Mouse (Mus musculus) stomach, embryonic 14.5 days (tissue): Measurements from ENCODE around the gene Lrrk1. TPM values are rescaled to one million over a fixed set of nuclear protein-coding genes. Genes with fewer than 3 reads are reported as not detected.

Experiments
- ATAC-seq: fragments of 200-750 bp; cut with Nextera tagmentation; 2 replicates; pipeline ENCODE4 v1.8.0; 2017; ENCODE audit warnings: low read depth, moderate TSS enrichment; ENCODE audit not compliant: insufficient number of reproducible peaks, insufficient read depth, low FRiP score
- H3K27ac ChIP-seq: fragments of 300-500 bp; sonication (generic); 2 replicates; pipeline ENCODE4 v1.5.1; 2014; ENCODE audit warnings: mild to moderate bottlenecking, low read length, moderate library complexity, mixed read lengths
- H3K27me3 ChIP-seq: fragments of 300-500 bp; sonication (generic); 2 replicates; pipeline ENCODE4 v1.6.1; 2014; ENCODE audit warnings: low read length, control low read depth, mixed read lengths; ENCODE audit not compliant: control insufficient read depth, insufficient read depth
- H3K36me3 ChIP-seq: fragments of 300-500 bp; sonication (generic); 2 replicates; pipeline ENCODE4 v1.6.1; 2014; ENCODE audit warnings: mild to moderate bottlenecking, control low read depth, low read length, moderate library complexity, mixed read lengths; ENCODE audit not compliant: control insufficient read depth, insufficient read depth
- H3K4me1 ChIP-seq: fragments of 300-500 bp; sonication (generic); 2 replicates; pipeline ENCODE4 v1.6.1; 2014; ENCODE audit warnings: low read length, control low read depth, mixed read lengths; ENCODE audit not compliant: control insufficient read depth, insufficient read depth
- H3K4me2 ChIP-seq: fragments of 300-500 bp; sonication (generic); replicated peaks from 2 replicates; pipeline ENCODE4 v1.6.1; 2014; ENCODE audit warnings: low read depth, low read length, control low read depth
- H3K4me3 ChIP-seq: fragments of 300-500 bp; sonication (generic); 2 replicates; pipeline ENCODE4 v1.5.1; 2014; ENCODE audit warnings: low read depth, low read length, control low read depth
- H3K9ac ChIP-seq: fragments of 300-500 bp; sonication (generic); replicated peaks from 2 replicates; pipeline ENCODE4 v1.6.1; 2014; ENCODE audit warnings: low read depth, mild to moderate bottlenecking, control low read depth, low read length, moderate library complexity, mixed read lengths
- H3K9me3 ChIP-seq: fragments of 300-500 bp; sonication (generic); 2 replicates; pipeline ENCODE4 v1.6.1; 2016; ENCODE audit warnings: low read depth, low read length, control low read depth; ENCODE audit not compliant: control insufficient read depth
- WGBS: fragments of 180-500 bp; shearing (Covaris S2); extraction: QIAGEN DNeasy Blood & Tissue Kit; methylation state at CpG from one replicate; pipeline ENCODE4 v1.1.7; 2014; 5-methylcytosine and 5-hydroxymethylcytosine counted together
- polyA plus RNA-seq: library from polyadenylated mRNA; unstranded; fragments of >200 nt; fragmentation: Nextera tagmentation; extraction: Ambion mirVana; gene quantifications from 2 replicates; pipeline ENCODE4 v1.2.1, GENCODE M21; 2014

Lrrk1 gene
- polyA plus RNA-seq, result 17.5 and 17.9 TPM in 2 replicates

DNA sequence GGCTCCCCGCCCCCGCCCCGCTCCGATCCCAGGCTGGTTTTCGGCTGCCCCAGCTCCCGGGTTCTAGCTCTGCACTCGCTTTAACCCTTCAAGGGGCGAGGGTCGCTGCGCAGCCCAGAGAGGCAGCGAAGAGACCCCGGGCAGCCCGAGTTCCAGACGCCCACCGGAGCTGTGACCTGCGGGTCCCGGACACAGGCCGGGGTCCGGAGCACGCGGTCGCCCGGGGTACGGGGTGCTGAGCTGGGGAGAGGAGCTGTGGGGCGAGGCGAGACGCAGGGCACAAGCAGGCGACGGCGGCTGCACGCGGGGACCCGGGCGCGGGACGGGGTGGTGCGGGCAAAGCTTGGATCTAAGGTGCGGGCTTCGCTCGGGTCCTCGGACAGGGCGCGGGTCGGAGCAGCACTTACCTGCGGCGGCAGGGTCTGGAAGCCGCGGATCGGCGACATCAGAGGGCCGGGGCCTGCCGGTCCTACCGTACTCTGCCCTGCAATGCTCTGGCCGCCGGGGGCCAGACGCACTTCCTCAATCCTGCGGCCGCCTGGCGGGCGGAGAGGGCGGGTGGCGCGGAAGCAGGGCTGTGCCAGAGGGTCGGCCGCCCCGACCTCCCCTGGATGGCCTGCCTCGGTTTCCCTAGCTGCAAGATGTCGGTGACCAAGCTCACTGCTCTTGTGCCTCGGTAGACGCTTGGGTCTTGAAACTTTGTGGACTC lies at the start of gene Lrrk1:
Gene Lrrk1, minus strand, starts transcription at position 538 of the 709 bp plus-strand sequence.
- Histone ChIP-seq H3K9ac (peak within 1 kb of the TSS; percentile 68), H3K4me3 (peak within 1 kb of the TSS; percentile 65), H3K4me2 (peak within 1 kb of the TSS; percentile 95), H3K36me3 (no peaks in the 10 kb centered on the region), H3K9me3 (no peaks in the 10 kb centered on the region), H3K27me3 (no peaks in the 10 kb centered on the region), H3K4me1 (peaks cover 6% of the 10 kb centered on the region; the same call in 1 of the 2 replicates), H3K27ac (peak within 1 kb of the TSS; percentile 52; the same call in 1 of the 2 replicates)
- peak; percentile 85 for ATAC-seq
- WGBS, result under 1% methylated on average over 69 of the region's 70 CpGs

GRCm38 (mm10) chr7:66434453-66434935 lies 46.3 kb upstream of the Lrrk1 start:
- ATAC-seq, result no peak
- Histone ChIP-seq H3K27me3 (no peaks in the 10 kb centered on the region), H3K4me3 (no peak overlapping the region), H3K4me2 (no peak overlapping the region), H3K36me3 (no peaks in the 10 kb centered on the region), H3K4me1 (0 out of 2 replicates have a peak, but pooled peaks cover 2% of the 10 kb centered on the region), H3K9me3 (no peaks in the 10 kb centered on the region), H3K9ac (no peak overlapping the region), H3K27ac (no peak overlapping the region)
- WGBS, result 31% methylated on average over 10 of the region's 10 CpGs

DNA sequence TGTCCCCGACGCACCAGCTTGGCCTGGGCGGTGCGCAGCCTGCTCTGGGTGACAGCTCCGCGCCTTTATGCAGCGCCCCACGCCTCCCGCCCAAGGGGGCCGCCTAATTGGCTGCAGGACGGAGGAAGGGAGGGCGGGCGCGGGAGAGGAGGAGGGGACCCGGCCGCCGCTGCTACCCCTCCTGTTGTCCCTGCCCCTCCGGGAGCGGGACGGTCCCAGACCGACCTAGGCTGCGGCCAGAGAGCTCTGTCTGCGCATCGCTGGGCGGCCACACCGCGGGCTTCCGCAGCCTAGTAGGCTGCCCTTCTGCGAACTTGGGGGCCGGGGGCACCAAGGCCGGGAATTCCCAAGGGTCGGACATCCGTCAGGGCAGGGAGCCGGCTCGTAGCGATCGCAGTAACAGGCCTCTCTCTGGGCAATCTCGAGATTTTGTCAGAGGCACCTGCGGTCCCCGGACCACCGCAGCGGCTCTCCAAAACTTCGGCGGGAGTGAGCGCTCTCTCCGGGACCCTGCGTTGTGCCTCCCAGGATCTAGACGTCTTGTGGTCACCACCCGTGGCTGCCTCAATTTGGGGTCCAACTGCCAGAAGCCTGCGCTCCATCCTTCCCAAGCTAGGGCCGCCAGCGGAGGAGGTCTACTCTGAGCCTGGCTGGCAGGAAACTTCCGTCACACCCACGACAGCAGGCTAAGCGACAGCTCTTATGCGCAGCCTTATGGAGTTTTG lies 39.4 kb upstream of the Lrrk1 start, which contains the start of gene Aldh1a3:
Gene Aldh1a3, minus strand, starts transcription at position 81 of the 725 bp plus-strand sequence.
- peak within 1 kb of the TSS; percentile 52 for H3K4me3 ChIP-seq
- H3K27ac ChIP-seq, result no peak within 1 kb of the TSS
- no peaks in the 10 kb centered on the region for H3K9me3 ChIP-seq
- peaks cover 27% of the 10 kb centered on the region; the same call in 1 of the 2 replicates for H3K27me3 ChIP-seq
- H3K4me1 ChIP-seq, result peaks cover 6% of the 10 kb centered on the region; the same call in 1 of the 2 replicates
- peak within 1 kb of the TSS; percentile 97 for H3K4me2 ChIP-seq
- H3K36me3 ChIP-seq, result no peaks in the 10 kb centered on the region
- peak within 1 kb of the TSS; percentile 18; the same call in 1 of the 2 replicates for H3K9ac ChIP-seq
- 1% methylated on average over 52 of the region's 56 CpGs for WGBS
- peak; percentile 76 for ATAC-seq

DNA sequence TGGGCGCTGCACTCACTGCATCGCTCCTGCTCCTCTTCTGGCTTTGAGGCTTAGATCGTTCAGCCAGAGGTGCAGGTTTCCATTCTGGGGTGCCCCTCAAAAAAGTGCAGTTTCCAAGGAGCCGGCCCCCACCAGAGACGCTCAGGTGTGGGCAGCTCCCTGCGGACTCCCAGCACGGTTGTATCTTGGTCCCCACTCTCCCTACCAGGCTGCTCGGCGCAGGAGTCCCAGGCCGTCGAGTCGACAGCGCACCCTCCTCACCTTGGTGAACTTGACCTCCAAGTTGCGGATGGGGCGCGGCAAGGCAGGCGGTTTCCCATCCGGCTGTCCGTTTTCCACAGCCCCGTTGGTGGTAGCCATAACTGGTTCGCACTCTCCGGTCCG lies 38.9 kb upstream of the Lrrk1 start:
- Histone ChIP-seq H3K4me3 (peak overlapping the region; percentile 52), H3K4me1 (peaks cover 6% of the 10 kb centered on the region; the same call in 1 of the 2 replicates), H3K9ac (peak overlapping the region; percentile 18; the same call in 1 of the 2 replicates), H3K4me2 (peak overlapping the region; percentile 97), H3K9me3 (no peaks in the 10 kb centered on the region), H3K36me3 (no peaks in the 10 kb centered on the region), H3K27me3 (peaks cover 27% of the 10 kb centered on the region; the same call in 1 of the 2 replicates), H3K27ac (no peak overlapping the region)
- WGBS, result under 1% methylated on average over 23 of the region's 23 CpGs
- ATAC-seq, result peak; percentile 33; the same call in 1 of the 2 replicates

DNA sequence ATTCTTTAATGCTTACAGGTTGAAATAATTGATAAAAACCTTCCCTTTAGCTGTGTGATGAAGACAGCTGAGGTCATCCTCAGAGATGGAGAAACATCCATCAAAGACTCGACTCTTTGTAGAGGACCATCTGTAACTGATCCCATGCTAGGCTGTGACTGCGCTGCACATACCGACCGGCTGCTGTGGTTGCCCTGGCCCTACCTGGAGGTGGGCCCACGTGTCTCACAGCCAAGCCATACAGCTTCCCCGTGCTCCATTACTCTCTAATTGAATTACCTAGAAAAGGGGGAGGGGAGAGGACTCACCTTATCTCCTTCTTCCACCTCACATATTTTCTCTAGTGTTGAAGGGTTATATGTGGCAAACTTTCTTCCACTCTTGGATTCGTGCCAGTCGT lies 33.8 kb upstream of the Lrrk1 start:
- Histone ChIP-seq H3K27me3 (peaks cover 11% of the 10 kb centered on the region; the same call in 1 of the 2 replicates), H3K4me3 (no peak overlapping the region), H3K9ac (no peak overlapping the region), H3K9me3 (no peaks in the 10 kb centered on the region), H3K4me2 (no peak overlapping the region), H3K27ac (no peak overlapping the region), H3K36me3 (no peaks in the 10 kb centered on the region), H3K4me1 (peaks cover 2% of the 10 kb centered on the region; the same call in 1 of the 2 replicates)
- WGBS, result 62% methylated on average over 8 of the region's 8 CpGs
- ATAC-seq, result no peak

GRCm38 (mm10) chr7:66418981-66419380 lies 30.8 kb upstream of the Lrrk1 start:
- Histone ChIP-seq H3K9ac (no peak overlapping the region), H3K27ac (no peak overlapping the region), H3K4me3 (no peak overlapping the region), H3K9me3 (no peaks in the 10 kb centered on the region), H3K4me1 (no peaks in the 10 kb centered on the region), H3K4me2 (no peak overlapping the region), H3K36me3 (no peaks in the 10 kb centered on the region), H3K27me3 (no peaks in the 10 kb centered on the region)
- 50% methylated on average over 12 of the region's 12 CpGs for WGBS
- no peak for ATAC-seq

GRCm38 (mm10) chr7:66416829-66417228 lies 28.7 kb upstream of the Lrrk1 start:
- Histone ChIP-seq H3K4me2 (no peak overlapping the region), H3K9me3 (no peaks in the 10 kb centered on the region), H3K4me3 (no peak overlapping the region), H3K4me1 (no peaks in the 10 kb centered on the region), H3K9ac (no peak overlapping the region), H3K27me3 (no peaks in the 10 kb centered on the region), H3K36me3 (no peaks in the 10 kb centered on the region), H3K27ac (no peak overlapping the region)
- 78% methylated on average over 4 of the region's 4 CpGs for whole genome bisulfite sequencing
- no peak for ATAC-seq

DNA sequence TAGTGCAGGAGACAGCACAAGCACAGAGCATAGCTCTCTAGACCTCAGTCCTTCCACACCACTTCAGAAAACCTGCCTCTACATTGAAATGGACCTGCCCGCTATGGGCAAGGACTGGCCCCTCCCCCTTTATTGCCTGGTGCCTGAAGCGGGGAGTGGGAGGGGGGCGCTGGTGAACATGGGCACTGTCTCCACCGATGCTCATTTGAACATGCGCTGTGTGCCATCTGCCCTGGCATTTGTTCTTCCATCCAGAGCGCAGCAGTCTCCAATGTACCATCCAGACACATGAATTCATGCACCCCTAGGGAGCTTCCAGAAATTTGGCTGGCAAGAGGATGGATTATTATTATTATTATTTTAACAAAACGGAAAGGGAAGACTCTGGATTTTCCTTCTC lies 24.9 kb upstream of the Lrrk1 start:
- WGBS, result 87% methylated on average over 7 of the region's 7 CpGs
- Histone ChIP-seq H3K9ac (no peak overlapping the region), H3K4me3 (no peak overlapping the region), H3K4me2 (no peak overlapping the region), H3K27me3 (no peaks in the 10 kb centered on the region), H3K27ac (no peak overlapping the region), H3K4me1 (no peaks in the 10 kb centered on the region), H3K36me3 (no peaks in the 10 kb centered on the region), H3K9me3 (no peaks in the 10 kb centered on the region)
- ATAC-seq, result no peak
